Mouse (Mus musculus): ENCODE data around the gene Esrrg.

The Esrrg gene

GRCm38 (mm10) chr1:188214885-188215611, 606.5 kb downstream of the Esrrg start:
- DNase-seq (ENCODE audit: extremely low read depth, low read depth, low spot score): no peak

DNA sequence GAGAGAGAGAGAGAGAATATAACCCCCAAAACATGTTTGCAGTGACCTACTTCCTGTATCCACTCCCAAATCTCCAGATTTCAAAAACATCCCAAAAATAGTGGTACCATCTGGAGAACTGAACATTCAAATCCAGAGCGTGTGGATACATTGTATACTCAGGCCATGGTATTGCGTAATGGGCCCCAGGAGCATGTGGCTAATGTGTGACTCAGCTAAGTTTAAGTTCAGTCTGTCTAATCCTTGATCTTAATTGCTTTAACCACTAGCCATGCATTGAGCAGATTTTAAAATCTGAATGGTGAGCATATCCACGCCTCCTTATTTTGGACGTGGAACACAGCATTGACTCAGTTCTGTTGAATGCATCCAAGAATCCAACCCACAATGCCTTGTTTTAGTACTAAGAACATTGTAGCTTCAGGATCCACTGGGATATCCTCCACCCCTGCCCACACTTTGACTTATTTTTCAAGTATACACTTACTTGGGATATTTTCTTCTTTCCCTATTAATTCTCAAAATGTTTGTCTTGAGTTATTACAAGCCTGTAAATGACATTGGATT, 612.7 kb downstream of the Esrrg start:
- no peak for DNase-seq (ENCODE audit: extremely low read depth, low read depth, low spot score)

DNA sequence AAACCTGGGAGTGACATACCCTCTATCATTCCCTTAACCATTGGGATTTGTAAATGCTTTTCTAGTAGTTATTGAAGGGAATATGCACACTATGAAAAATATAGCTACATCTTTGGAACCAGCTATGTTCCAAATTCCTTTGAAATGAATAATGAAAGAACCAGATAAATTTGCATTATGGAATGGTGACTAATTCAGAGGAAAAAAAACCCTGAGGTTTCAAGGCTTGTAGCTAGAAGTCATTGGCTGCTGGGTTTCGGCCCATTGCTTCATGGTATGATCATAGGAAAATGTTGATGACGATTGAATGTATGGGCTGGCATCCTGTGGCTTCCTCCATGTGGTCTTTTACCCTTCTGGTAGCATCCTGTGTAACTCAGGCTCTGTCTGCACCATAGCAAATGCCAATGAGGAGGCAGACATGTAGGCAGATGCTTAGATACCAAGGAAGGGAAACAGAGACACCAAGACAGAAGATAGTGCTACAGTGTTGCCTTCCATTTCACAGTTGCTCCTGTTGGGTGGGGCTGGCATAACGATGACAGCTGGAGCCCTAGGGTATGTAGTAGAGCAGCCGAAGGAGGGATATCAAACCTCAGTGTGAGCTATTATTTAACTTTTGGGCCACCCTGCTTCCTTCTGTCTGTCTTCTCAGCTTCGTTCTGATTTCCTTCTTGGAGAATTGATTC, 624.6 kb downstream of the Esrrg start:
- DNase-seq (ENCODE audit: extremely low read depth, low read depth, low spot score): no peak

- DNase-seq (ENCODE audit: extremely low read depth, low read depth, low spot score): no peak
Measured at GRCm38 (mm10) chr1:188238636-188239035, 630.0 kb downstream of the Esrrg start.

DNA sequence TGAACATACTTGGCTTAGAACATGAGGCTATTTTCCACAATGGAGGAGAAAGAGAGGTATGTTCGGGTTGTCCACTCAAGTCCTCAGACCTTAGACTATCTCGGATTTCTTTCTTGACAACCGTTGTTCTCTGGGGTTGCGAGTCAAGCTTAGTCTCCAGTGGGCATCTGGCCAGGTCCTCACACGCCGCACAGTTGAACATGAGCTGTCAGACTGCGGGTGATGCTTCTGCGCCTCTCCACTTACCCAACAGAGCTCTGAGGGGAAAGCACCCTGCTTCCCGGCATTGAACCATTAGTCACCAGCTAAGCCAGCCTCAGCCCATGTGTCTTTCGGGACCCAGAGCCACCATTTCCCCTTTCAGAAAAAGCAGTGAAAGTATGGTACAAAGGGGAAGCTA, 633.2 kb downstream of the Esrrg start:
- DNase-seq (ENCODE audit: extremely low read depth, low read depth, low spot score): no peak

DNA sequence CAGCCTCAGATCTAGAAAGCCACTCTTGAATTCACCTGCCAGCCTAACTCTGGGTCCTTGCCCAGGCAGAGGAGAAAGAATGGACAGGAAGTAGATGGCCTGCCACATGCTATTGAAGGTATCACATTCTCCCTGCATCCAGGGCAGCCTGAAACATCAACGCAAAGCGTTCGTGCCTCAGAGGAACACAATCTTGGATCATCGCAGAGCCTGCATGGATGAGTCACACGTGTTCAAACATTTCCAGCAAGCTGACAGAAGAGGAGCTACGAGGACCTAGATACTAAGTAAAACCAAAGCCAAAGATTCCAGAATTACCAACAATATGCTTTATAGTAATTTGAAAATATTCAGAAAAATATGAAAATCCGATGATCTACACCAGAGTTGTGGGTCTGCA, 648.9 kb downstream of the Esrrg start:
- DNase-seq (ENCODE audit: extremely low read depth, low read depth, low spot score): no peak

GRCm38 (mm10) chr1:188260259-188261107, 651.9 kb downstream of the Esrrg start:
- DNase-seq (ENCODE audit: extremely low read depth, low read depth, low spot score): no peak

GRCm38 (mm10) chr1:188261903-188262682, 653.5 kb downstream of the Esrrg start, which contains the start of gene Ush2a:
Gene Ush2a, plus strand, starts transcription at chr1:188262023.
- no peak for DNase-seq (ENCODE audit: extremely low read depth, low read depth, low spot score)
